Mouse (Mus musculus): ENCODE results near the gene Arr3. TPM values are rescaled to one million over a fixed set of nuclear protein-coding genes. Genes with fewer than 3 reads are reported as not detected.

Arr3 gene
- not detected in 2 replicates for polyA plus RNA-seq (2014; fragmentation: Nextera tagmentation; extraction: Ambion mirVana)

DNA sequence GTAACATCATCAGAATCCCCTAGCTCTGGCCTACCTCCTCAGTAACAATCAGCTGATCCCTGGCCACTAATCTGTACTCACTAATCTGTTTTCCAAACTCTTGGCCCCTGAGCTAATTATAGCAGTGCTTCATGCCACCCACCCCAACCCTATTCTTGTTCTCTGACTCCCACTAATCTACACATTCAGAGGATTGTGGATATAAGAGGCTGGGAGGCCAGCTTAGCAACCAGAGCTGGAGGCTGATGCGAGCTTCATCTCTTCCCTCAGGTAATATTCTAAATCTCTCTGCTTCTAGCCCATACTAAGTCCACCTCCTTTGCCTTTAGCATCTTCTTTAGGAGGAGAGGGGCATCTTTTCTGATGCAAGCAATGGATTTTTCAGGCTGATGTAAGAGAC, at the start of gene Arr3:
TSS of gene Arr3 (plus strand) at position 184 of the 400 bp plus-strand sequence.
- Histone ChIP-seq H3K4me3 (ENCODE audit: low read depth, low read length) (no peak within 1 kb of the TSS), H3K9ac (ENCODE audit: low read depth, low read length) (no peak within 1 kb of the TSS), H3K4me2 (no peak within 1 kb of the TSS), H3K4me1 (replicated peaks; ENCODE audit: control insufficient read depth, insufficient read depth, low read length) (no peaks in the 10 kb centered on the region), H3K27me3 (replicated peaks; ENCODE audit: control insufficient read depth, insufficient read depth, low read length) (peaks cover 3% of the 10 kb centered on the region; the same call in 1 of the 2 replicates), H3K9me3 (ENCODE audit: control insufficient read depth, low read length) (no peaks in the 10 kb centered on the region), H3K36me3 (ENCODE audit: control insufficient read depth, insufficient read depth, low read length) (no peaks in the 10 kb centered on the region), H3K27ac (ENCODE audit: low read depth, low read length) (no peak within 1 kb of the TSS)
- DNase-seq (ENCODE audit: low spot score) = no peak
- ATAC-seq (replicated peaks; ENCODE audit: low FRiP score) = no peak
- 83% methylated on average over 1 of the region's 1 CpGs for WGBS

DNA sequence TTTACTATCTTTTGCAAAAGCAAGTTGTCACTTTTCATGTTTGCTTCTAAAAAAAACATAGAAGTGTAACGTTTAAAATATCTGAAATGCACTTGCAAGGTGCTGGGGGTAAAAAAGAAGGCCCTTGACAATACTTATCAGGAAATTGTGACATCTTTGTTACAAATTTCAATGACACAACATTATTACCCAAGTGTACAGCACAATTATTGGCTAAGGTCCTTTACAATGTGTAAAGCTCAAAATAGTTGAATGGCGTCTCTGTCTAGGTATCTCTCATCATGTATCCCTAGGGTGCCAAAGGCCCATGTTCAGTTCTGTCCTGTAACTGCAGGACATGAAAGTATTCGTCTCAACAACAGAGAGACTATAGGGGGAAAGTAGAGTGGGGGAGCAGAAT, 49.3 kb upstream of the Arr3 start:
- Histone ChIP-seq H3K4me1 (replicated peaks; ENCODE audit: control insufficient read depth, insufficient read depth, low read length) (no peaks in the 10 kb centered on the region), H3K36me3 (ENCODE audit: control insufficient read depth, insufficient read depth, low read length) (no peaks in the 10 kb centered on the region)
- DNase-seq (ENCODE audit: low spot score) = no peak

DNA sequence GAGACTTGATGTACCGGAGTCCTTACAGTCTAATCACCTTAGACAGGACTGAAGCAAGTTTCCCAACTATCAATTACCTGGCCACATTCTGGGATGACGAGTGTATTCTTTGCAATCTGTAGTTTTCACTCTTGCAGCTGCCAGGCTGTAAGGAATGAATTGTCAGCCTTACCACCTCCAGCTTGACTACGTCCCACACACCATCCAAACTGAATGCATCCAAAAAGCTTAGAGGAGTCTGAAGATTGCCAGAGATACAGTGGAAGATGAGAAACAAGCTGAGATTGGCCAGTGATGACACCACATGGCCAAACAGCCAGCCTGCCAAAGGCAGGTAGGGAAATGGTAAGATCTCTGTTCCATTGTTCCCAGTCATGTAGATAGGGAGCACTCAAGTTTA, 39.6 kb upstream of the Arr3 start:
- no peaks in the 10 kb centered on the region for H3K27me3 ChIP-seq (replicated peaks; ENCODE audit: control insufficient read depth, insufficient read depth, low read length)
- ATAC-seq (replicated peaks; ENCODE audit: low FRiP score) = no peak
- H3K4me1 ChIP-seq (replicated peaks; ENCODE audit: control insufficient read depth, insufficient read depth, low read length) = no peaks in the 10 kb centered on the region
- H3K4me2 ChIP-seq = no peak overlapping the region
- no peaks in the 10 kb centered on the region for H3K9me3 ChIP-seq (ENCODE audit: control insufficient read depth, low read length)
- no peak for DNase-seq (ENCODE audit: low spot score)
- no peak overlapping the region for H3K27ac ChIP-seq (ENCODE audit: low read depth, low read length)
- H3K4me3 ChIP-seq (ENCODE audit: low read depth, low read length) = no peak overlapping the region
- H3K36me3 ChIP-seq (ENCODE audit: control insufficient read depth, insufficient read depth, low read length) = no peaks in the 10 kb centered on the region
- H3K9ac ChIP-seq (ENCODE audit: low read depth, low read length) = no peak overlapping the region
- WGBS = 74% methylated on average over 3 of the region's 3 CpGs

More for the DNA sequence above, 49.3 kb upstream of the Arr3 start:
- Histone ChIP-seq H3K27me3 (replicated peaks; ENCODE audit: control insufficient read depth, insufficient read depth, low read length) (no peaks in the 10 kb centered on the region), H3K9ac (ENCODE audit: low read depth, low read length) (no peak overlapping the region), H3K27ac (ENCODE audit: low read depth, low read length) (no peak overlapping the region), H3K4me2 (no peak overlapping the region), H3K4me3 (ENCODE audit: low read depth, low read length) (no peak overlapping the region), H3K9me3 (ENCODE audit: control insufficient read depth, low read length) (no peaks in the 10 kb centered on the region)
- ATAC-seq (replicated peaks; ENCODE audit: low FRiP score) = no peak
- WGBS = 74% methylated on average over 3 of the region's 3 CpGs

DNA sequence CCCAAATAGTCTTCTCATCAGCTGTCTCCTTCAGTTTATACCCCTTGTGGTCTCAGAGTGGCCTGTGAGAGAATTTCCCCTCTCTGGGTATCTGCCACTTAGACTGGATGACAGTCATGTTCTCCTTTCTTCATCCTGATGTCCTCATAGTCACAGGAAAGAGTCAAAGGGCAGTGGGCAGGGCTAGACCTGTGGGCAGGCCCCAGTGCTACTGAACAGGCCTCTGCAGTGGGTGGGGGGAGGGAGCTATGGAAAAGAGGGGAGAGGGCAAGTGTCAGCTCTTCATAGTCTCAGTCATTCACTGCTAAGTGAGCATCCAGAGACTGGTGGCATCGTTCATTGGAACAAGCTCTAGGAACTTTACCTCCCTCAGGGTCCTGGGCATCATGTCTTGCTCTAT, 33.3 kb upstream of the Arr3 start, which contains the start of gene Awat1:
TSS of gene Awat1 (plus strand) at position 301 of the 400 bp plus-strand sequence.
- DNase-seq (ENCODE audit: low spot score) = no peak
- no peak for ATAC-seq (replicated peaks; ENCODE audit: low FRiP score)
- Histone ChIP-seq H3K9ac (ENCODE audit: low read depth, low read length) (no peak within 1 kb of the TSS), H3K4me3 (ENCODE audit: low read depth, low read length) (no peak within 1 kb of the TSS), H3K27ac (ENCODE audit: low read depth, low read length) (no peak within 1 kb of the TSS), H3K9me3 (ENCODE audit: control insufficient read depth, low read length) (no peaks in the 10 kb centered on the region), H3K27me3 (replicated peaks; ENCODE audit: control insufficient read depth, insufficient read depth, low read length) (peaks cover 7% of the 10 kb centered on the region), H3K36me3 (ENCODE audit: control insufficient read depth, insufficient read depth, low read length) (no peaks in the 10 kb centered on the region), H3K4me1 (replicated peaks; ENCODE audit: control insufficient read depth, insufficient read depth, low read length) (no peaks in the 10 kb centered on the region), H3K4me2 (no peak within 1 kb of the TSS)
- WGBS = 71% methylated on average over 1 of the region's 1 CpGs

DNA sequence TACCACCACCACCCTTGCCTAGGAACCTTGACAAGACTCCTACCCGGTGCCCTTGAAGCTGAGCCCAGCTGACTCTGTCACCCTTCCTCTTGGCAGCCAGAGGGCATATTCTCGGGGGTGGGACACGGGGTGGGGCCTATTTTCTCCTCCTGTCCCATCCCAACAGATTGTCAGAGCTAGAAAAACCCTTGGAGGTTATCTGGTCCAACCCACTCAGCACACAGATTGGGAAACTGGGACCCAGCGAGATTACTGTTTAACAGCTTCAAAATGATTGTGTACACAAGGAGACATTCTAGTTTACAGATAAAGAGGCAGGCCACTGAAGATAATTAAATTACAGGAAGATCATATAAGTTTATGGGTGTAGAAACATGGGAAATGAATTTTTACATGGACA, 10.5 kb upstream of the Arr3 start, which contains the start of gene P2ry4:
TSS of gene P2ry4 (minus strand) at position 79 of the 400 bp plus-strand sequence.
- H3K36me3 ChIP-seq (ENCODE audit: control insufficient read depth, insufficient read depth, low read length) = no peaks in the 10 kb centered on the region
- no peak within 1 kb of the TSS for H3K4me2 ChIP-seq
- DNase-seq (ENCODE audit: low spot score) = no peak
- H3K9ac ChIP-seq (ENCODE audit: low read depth, low read length) = no peak within 1 kb of the TSS
- no peak for ATAC-seq (replicated peaks; ENCODE audit: low FRiP score)
- WGBS = 44% methylated on average over 4 of the region's 4 CpGs
- H3K27ac ChIP-seq (ENCODE audit: low read depth, low read length) = no peak within 1 kb of the TSS
- no peaks in the 10 kb centered on the region for H3K9me3 ChIP-seq (ENCODE audit: control insufficient read depth, low read length)
- no peak within 1 kb of the TSS for H3K4me3 ChIP-seq (ENCODE audit: low read depth, low read length)
- H3K4me1 ChIP-seq (replicated peaks; ENCODE audit: control insufficient read depth, insufficient read depth, low read length) = no peaks in the 10 kb centered on the region
- H3K27me3 ChIP-seq (replicated peaks; ENCODE audit: control insufficient read depth, insufficient read depth, low read length) = peaks cover 19% of the 10 kb centered on the region

DNA sequence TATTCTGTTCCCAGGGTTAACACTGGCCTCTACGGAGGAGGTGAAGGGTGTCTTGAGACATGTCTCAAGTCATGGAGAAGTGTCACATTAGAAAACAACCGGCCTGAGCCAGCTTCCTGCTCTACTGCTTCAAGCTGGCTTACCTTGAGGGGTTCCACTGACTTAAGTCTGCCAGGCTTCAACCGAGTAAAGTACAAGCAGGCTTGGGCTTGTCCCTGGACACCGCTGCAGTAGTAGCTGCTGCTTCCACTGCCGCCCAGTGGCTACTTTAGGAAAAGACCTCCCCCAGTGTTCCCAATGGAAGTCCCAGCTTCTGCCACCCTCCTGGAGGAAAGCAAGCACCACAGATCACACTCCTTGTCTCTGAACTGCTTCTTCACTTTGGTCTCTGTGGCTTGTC, 7.9 kb upstream of the Arr3 start:
- ATAC-seq (replicated peaks; ENCODE audit: low FRiP score) (no peak), DNase-seq (ENCODE audit: low spot score) (no peak)
- Histone ChIP-seq H3K4me2 (no peak overlapping the region), H3K27ac (ENCODE audit: low read depth, low read length) (no peak overlapping the region), H3K9ac (ENCODE audit: low read depth, low read length) (no peak overlapping the region), H3K9me3 (ENCODE audit: control insufficient read depth, low read length) (no peaks in the 10 kb centered on the region), H3K4me3 (ENCODE audit: low read depth, low read length) (no peak overlapping the region), H3K36me3 (ENCODE audit: control insufficient read depth, insufficient read depth, low read length) (no peaks in the 10 kb centered on the region), H3K27me3 (replicated peaks; ENCODE audit: control insufficient read depth, insufficient read depth, low read length) (peaks cover 18% of the 10 kb centered on the region), H3K4me1 (replicated peaks; ENCODE audit: control insufficient read depth, insufficient read depth, low read length) (no peaks in the 10 kb centered on the region)
- 25% methylated on average over 5 of the region's 5 CpGs for WGBS

DNA sequence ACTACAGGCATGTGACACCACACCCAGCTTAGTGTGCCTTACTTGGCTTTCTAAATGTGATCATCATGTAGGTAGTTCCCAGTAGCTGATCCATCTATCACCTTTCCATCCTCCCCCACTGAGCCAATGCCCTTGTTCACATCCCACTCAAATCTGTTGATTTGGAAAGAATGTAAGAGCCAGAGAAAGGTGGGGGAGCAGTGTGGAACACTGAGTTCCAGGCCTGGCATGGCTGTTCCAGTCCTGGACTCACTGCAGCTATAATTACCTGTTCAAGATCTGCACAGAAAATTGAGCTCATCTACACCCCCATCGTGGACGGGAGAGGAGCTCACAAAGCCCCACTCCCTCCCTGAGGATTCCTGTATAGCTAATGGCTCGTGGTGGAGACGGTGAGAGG, 5.5 kb upstream of the Arr3 start:
- H3K9ac ChIP-seq (ENCODE audit: low read depth, low read length) = no peak overlapping the region
- no peaks in the 10 kb centered on the region for H3K36me3 ChIP-seq (ENCODE audit: control insufficient read depth, insufficient read depth, low read length)
- H3K4me2 ChIP-seq = no peak overlapping the region
- 72% methylated on average over 4 of the region's 4 CpGs for WGBS
- no peak overlapping the region for H3K4me3 ChIP-seq (ENCODE audit: low read depth, low read length)
- peaks cover 13% of the 10 kb centered on the region for H3K27me3 ChIP-seq (replicated peaks; ENCODE audit: control insufficient read depth, insufficient read depth, low read length)
- H3K9me3 ChIP-seq (ENCODE audit: control insufficient read depth, low read length) = no peaks in the 10 kb centered on the region
- no peak overlapping the region for H3K27ac ChIP-seq (ENCODE audit: low read depth, low read length)
- H3K4me1 ChIP-seq (replicated peaks; ENCODE audit: control insufficient read depth, insufficient read depth, low read length) = no peaks in the 10 kb centered on the region
- DNase-seq (ENCODE audit: low spot score) (no peak), ATAC-seq (replicated peaks; ENCODE audit: low FRiP score) (no peak)

DNA sequence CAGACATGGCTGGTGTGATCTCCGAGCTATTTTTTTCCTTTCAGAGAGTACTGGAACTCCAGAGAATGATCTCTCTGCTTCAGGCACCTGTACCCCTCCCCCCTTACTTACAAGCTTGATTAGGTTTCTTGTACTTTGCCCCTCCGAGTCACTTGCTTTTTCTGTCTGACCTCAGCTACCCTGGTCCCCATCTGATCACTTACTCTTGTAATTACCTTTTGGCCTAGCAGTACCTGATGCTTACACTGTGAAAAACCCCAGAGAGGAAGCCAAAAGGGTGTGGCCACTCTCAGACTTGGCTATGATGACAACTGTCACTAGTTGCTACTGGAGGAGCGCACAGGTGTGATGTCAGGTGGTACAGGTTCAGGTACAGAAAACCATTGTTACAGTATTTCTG, 13.2 kb downstream of the Arr3 start:
- Histone ChIP-seq H3K4me1 (replicated peaks; ENCODE audit: control insufficient read depth, insufficient read depth, low read length) (no peaks in the 10 kb centered on the region), H3K27me3 (replicated peaks; ENCODE audit: control insufficient read depth, insufficient read depth, low read length) (peaks cover 13% of the 10 kb centered on the region), H3K36me3 (ENCODE audit: control insufficient read depth, insufficient read depth, low read length) (no peaks in the 10 kb centered on the region), H3K4me3 (ENCODE audit: low read depth, low read length) (no peak overlapping the region), H3K9me3 (ENCODE audit: control insufficient read depth, low read length) (no peaks in the 10 kb centered on the region), H3K4me2 (no peak overlapping the region), H3K9ac (ENCODE audit: low read depth, low read length) (no peak overlapping the region), H3K27ac (ENCODE audit: low read depth, low read length) (no peak overlapping the region)
- no peak for DNase-seq (ENCODE audit: low spot score)
- WGBS = 57% methylated on average over 3 of the region's 3 CpGs
- ATAC-seq (replicated peaks; ENCODE audit: low FRiP score) = no peak

DNA sequence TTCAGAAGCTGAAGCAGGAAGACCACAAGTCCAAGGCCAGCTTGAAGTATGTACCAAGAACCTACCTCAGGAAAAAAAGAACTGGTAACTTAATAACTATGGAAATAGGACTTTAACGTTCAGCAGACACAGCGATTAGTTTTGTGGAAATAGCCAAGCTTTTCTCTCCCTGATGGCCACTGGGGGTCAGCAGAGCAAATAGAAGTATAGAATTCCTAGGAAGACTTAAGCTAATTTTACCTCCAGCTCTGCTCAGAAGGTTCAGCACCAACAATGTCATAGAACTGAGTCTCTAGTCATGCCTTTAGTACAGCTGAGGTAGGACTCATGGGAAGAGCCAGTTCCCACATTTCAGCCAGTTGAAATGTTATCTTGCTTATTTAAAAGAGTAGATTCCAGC, 16.1 kb downstream of the Arr3 start:
- Histone ChIP-seq H3K27me3 (replicated peaks; ENCODE audit: control insufficient read depth, insufficient read depth, low read length) (peaks cover 10% of the 10 kb centered on the region), H3K9me3 (ENCODE audit: control insufficient read depth, low read length) (no peaks in the 10 kb centered on the region), H3K9ac (ENCODE audit: low read depth, low read length) (no peak overlapping the region), H3K4me3 (ENCODE audit: low read depth, low read length) (no peak overlapping the region), H3K4me2 (no peak overlapping the region), H3K27ac (ENCODE audit: low read depth, low read length) (no peak overlapping the region), H3K4me1 (replicated peaks; ENCODE audit: control insufficient read depth, insufficient read depth, low read length) (no peaks in the 10 kb centered on the region), H3K36me3 (ENCODE audit: control insufficient read depth, insufficient read depth, low read length) (no peaks in the 10 kb centered on the region)
- ATAC-seq (replicated peaks; ENCODE audit: low FRiP score) = no peak
- 68% methylated on average over 2 of the region's 2 CpGs for WGBS
- no peak for DNase-seq (ENCODE audit: low spot score)

Measured in liver, embryonic 11.5 days (tissue).